Mouse (Mus musculus) telencephalon, adult 2 months (tissue): ENCODE results near the gene Fkbp4.

Experiments used
- DNase-seq: peaks from one replicate; pipeline ENCODE4 v3.0.0-alpha.2; 2011; ENCODE audit warnings: low read depth, low spot score

The Fkbp4 gene

GRCm38 (mm10) chr6:128438317-128438870, at the start of gene Fkbp4:
Gene Fkbp4 (minus strand): TSS chr6:128438677.
- peak; percentile 74 for DNase-seq

- no peak for DNase-seq
These were observed 49.3 kb upstream of the Fkbp4 start for GRCm38 (mm10) chr6:128487736-128488135.

- peak; percentile 84 for DNase-seq
These were observed 41.3 kb upstream of the Fkbp4 start for GRCm38 (mm10) chr6:128479463-128480454.

GRCm38 (mm10) chr6:128477495-128477894, 39.0 kb upstream of the Fkbp4 start:
- no peak for DNase-seq

GRCm38 (mm10) chr6:128474112-128474511, 35.6 kb upstream of the Fkbp4 start:
- DNase-seq, result no peak

GRCm38 (mm10) chr6:128469451-128469850, 31.0 kb upstream of the Fkbp4 start:
- no peak for DNase-seq

GRCm38 (mm10) chr6:128467298-128467697, 28.8 kb upstream of the Fkbp4 start:
- DNase-seq, result no peak

GRCm38 (mm10) chr6:128466563-128466962, 28.1 kb upstream of the Fkbp4 start:
- DNase-seq, result no peak

- no peak for DNase-seq
These were observed 27.6 kb upstream of the Fkbp4 start for GRCm38 (mm10) chr6:128466043-128466442.

- no peak for DNase-seq
These were observed 26.5 kb upstream of the Fkbp4 start for GRCm38 (mm10) chr6:128464996-128465395.

GRCm38 (mm10) chr6:128461606-128462005, 23.1 kb upstream of the Fkbp4 start:
- DNase-seq, result no peak

GRCm38 (mm10) chr6:128460729-128461503, 22.4 kb upstream of the Fkbp4 start:
- DNase-seq, result no peak

- DNase-seq, result no peak
These were observed 21.8 kb upstream of the Fkbp4 start for GRCm38 (mm10) chr6:128460321-128460720.

- DNase-seq, result no peak
These were observed 18.7 kb upstream of the Fkbp4 start for GRCm38 (mm10) chr6:128457186-128457585.

- DNase-seq, result no peak
These were observed 17.5 kb upstream of the Fkbp4 start for GRCm38 (mm10) chr6:128455835-128456605.

GRCm38 (mm10) chr6:128447063-128447462, 8.6 kb upstream of the Fkbp4 start:
- no peak for DNase-seq

- no peak for DNase-seq
These were observed 7.5 kb upstream of the Fkbp4 start for GRCm38 (mm10) chr6:128445761-128446535.

- DNase-seq, result no peak
These were observed 1.8 kb upstream of the Fkbp4 start for GRCm38 (mm10) chr6:128440238-128440637.

GRCm38 (mm10) chr6:128438871-128439341, 429 bp upstream of the Fkbp4 start:
- DNase-seq, result no peak

GRCm38 (mm10) chr6:128437731-128438316, 653 bp downstream of the Fkbp4 start:
- DNase-seq, result no peak
